Mouse (Mus musculus) testis, adult 2 months (tissue): ENCODE data around the gene 9230102O04Rik.

Experiments
- CTCF ChIP-seq: fragments of 200-500 bp; IDR thresholded peaks from 2 replicates; pipeline ENCODE4 v1.5.1; 2012; ENCODE audit warnings: low read depth, mild to moderate bottlenecking, inconsistent platforms, low read length, moderate library complexity; ENCODE audit not compliant: control insufficient read depth, insufficient read depth, insufficient replicate concordance
- POLR2A ChIP-seq: fragments of 200-500 bp; IDR thresholded peaks from 2 replicates; pipeline ENCODE4 v1.6.1; 2012; ENCODE audit warnings: low read depth, mild to moderate bottlenecking, inconsistent platforms, low read length, moderate library complexity; ENCODE audit not compliant: control insufficient read depth

GRCm38 (mm10) chr2:9918691-9919471 lies 29.5 kb upstream of the 9230102O04Rik start:
- no peak for TF ChIP-seq CTCF
- TF ChIP-seq POLR2A, result no peak
